Mouse (Mus musculus) stomach, postnatal 0 days (tissue): Measurements from ENCODE around the gene Krtap5-5.
"Not testable (repeated sequence)": the region's sequence is repeated elsewhere in the genome, so short reads cannot be mapped to it uniquely, and the experiment has no call there.

Experiments
- CTCF ChIP-seq: IDR thresholded peaks from 2 replicates; pipeline ENCODE4 v1.5.1; 2016; ENCODE audit warnings: antibody characterized with exemption, low read depth, mild to moderate bottlenecking, moderate library complexity
- EP300 ChIP-seq: optimal IDR thresholded peaks from 2 replicates; pipeline ENCODE3; 2016; ENCODE audit warnings: antibody characterized with exemption

DNA sequence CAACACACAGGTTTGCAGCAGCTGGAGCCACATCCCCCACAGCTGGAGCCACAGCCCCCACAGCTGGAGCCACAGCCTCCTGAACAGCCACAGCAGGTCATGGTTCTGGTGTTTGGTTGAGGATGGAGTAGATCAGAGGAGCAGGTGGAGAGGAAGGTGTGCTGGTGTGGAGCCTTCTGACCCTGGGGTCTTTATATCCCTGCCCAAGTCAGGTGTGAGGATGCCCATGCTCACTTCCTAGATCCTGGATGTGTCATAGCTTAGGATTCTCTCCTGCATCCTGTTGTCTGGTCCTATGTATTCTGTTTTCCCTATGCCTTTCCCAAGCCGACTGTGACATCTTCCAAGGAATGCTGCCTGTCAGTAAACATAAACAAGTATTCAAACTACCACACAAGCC is 28.5 kb upstream of the Krtap5-5 start, which contains the start of gene Gm2431:
- TF ChIP-seq EP300, CTCF: not testable (repeated sequence)
